Mouse (Mus musculus): ENCODE measurements around the gene Gm17324. TPM values are rescaled to one million over a fixed set of nuclear protein-coding genes. Genes with fewer than 3 reads are reported as not detected.

The Gm17324 gene
- 1.0 TPM for polyA plus RNA-seq (2017; shearing (Covaris generic))

DNA sequence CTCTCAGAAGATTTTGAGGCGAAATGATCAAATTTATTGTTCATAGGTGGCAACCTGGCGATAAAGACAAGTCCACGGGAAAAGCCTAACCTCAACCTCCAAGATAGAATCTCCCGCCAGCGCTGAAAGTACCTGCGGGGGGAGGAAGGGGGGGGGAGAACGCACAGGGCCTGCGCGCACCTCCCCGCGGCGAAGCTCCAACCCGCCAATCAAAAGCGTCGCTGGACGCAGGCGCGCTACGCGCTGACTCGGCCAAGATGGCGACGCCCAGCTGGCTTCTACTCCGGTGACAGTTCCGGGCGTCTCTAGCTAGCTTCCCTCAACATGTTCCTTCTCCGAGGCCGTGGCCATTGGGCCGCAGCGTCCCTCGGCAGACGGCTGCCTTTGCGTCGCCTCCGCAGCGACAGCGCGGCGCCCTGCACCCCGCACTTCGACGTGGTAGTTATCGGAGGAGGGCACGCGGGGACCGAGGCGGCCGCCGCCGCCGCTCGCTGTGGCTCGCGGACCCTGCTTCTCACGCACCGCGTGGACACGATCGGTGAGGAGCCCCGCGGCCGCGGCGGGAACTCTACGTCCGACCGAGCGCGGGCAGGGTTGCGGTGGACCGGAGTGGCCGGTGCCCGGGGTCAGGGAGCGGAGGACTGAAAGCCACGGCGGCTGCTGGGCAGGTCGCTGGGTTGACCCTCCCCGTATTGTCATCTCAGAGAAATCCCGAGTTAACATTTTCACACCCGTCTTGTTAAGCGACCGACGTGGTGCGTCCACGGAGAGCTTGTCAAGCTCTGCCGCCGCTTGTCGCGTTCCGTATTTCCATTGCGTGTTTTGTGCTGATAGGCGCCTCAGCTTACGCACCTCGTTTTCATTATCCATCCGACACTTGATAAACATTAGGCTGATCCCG, at the start of gene Gm17324, which contains the start of gene Mto1:
Gene Gm17324 (minus strand): TSS at position 814 of the 901 bp plus-strand sequence.
Gene Mto1 (plus strand): TSS at position 236 of the 901 bp plus-strand sequence.

GRCm38 (mm10) chr9:78488890-78489420, 40.4 kb upstream of the Gm17324 start, which contains the start of gene Eef1a1:
Eef1a1 (minus strand) TSS chr9:78489151.

GRCm38 (mm10) chr9:78442579-78443392, 5.8 kb downstream of the Gm17324 start, which contains the start of gene Cgas:
Cgas (minus strand) TSS chr9:78443237.

Other genes with a start within 250 kb of the Gm17324 start
- not detected for gene Gsta1, start 218.1 kb downstream of the Gm17324 start, polyA plus RNA-seq (2017; shearing (Covaris generic))
- gene Gm3776, start 191.7 kb downstream of the Gm17324 start, polyA plus RNA-seq (2017; shearing (Covaris generic)) = not detected
- gene Gm10639, start 158.9 kb downstream of the Gm17324 start, polyA plus RNA-seq (2017; shearing (Covaris generic)) = not detected
- gene Omt2a, start 134.0 kb downstream of the Gm17324 start, polyA plus RNA-seq (2017; shearing (Covaris generic)) = not detected
- gene Omt2b, start 121.2 kb downstream of the Gm17324 start, polyA plus RNA-seq (2017; shearing (Covaris generic)) = not detected
- not detected for gene Gsta2, start 93.0 kb downstream of the Gm17324 start, polyA plus RNA-seq (2017; shearing (Covaris generic))
- gene Dppa5a, start 80.6 kb downstream of the Gm17324 start, polyA plus RNA-seq (2017; shearing (Covaris generic)) = not detected
- 0.32 TPM for gene Ooep, start 70.1 kb downstream of the Gm17324 start, polyA plus RNA-seq (2017; shearing (Covaris generic))
- 9.1 TPM for gene Ddx43, start 53.0 kb downstream of the Gm17324 start, polyA plus RNA-seq (2017; shearing (Covaris generic))
- 4.0 TPM for gene Cgas, start 5.5 kb downstream of the Gm17324 start, polyA plus RNA-seq (2017; shearing (Covaris generic))
- 31.7 TPM for gene Mto1, start 578 bp downstream of the Gm17324 start, polyA plus RNA-seq (2017; shearing (Covaris generic))
- 4,234 TPM for gene Eef1a1, start 40.4 kb upstream of the Gm17324 start, polyA plus RNA-seq (2017; shearing (Covaris generic))
- gene Slc17a5, start 139.3 kb upstream of the Gm17324 start, polyA plus RNA-seq (2017; shearing (Covaris generic)) = 11.5 TPM
- 0.16 TPM for gene Cd109, start 166.8 kb upstream of the Gm17324 start, polyA plus RNA-seq (2017; shearing (Covaris generic))

Data from CD4-positive, CD25-positive, alpha-beta regulatory T cell (primary cell).